ENCODE assay signal across 17 mouse cellular contexts in the genomic region with DNA sequence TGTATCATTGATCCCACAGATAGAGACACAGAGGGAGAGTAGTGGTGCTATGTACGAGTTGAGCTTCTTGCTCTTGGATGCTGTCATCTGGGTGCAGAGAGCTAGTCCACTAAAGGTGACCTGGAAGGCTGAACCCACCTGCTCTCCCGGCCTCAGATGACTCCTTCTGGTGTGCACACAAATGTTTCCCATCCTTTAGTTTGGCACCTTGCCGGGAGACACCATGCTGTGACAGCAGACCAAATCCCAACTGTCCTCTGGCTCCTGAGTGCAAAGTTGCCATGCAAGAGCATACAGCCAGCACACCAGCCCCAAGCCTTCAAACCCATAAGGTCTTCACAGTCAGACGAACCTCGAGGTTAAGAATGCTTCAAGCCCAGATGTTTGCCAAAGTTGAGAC. TPM values are rescaled to one million over a fixed set of nuclear protein-coding genes. Genes with fewer than 3 reads are reported as not detected.
DNase-seq lines count a peak whose midpoint lies in the region; ATAC-seq and TF ChIP-seq lines count a peak whose summit lies in the region.
"Had no signal": no experiment of that assay in that cellular context is flagged by ENCODE, and none has a peak within 500 bp of the region (broad histone marks: within the 10 kb centered on the region; RNA-seq: fewer than 3 reads in every experiment).

No protein-coding gene starts in this region.

- no peak for TF ChIP-seq CTCF in gastrocnemius, adult 2 months (IDR thresholded peaks at IDR 0.05)
- TF ChIP-seq CTCF in lung, adult 2 months (IDR thresholded peaks at IDR 0.05; ENCODE audit: insufficient read depth, low read length): no peak

- peaks cover 54% of the 10 kb centered on the region for H3K4me1 ChIP-seq in lung, embryonic 15.5 days
- H3K4me1 ChIP-seq in lung, adult 2 months (ENCODE audit: control insufficient read depth, insufficient read depth, low read length): peaks cover 3% of the 10 kb centered on the region; the same call in 1 of the 2 replicates
- H3K4me1 ChIP-seq in forebrain, embryonic 12.5 days: peaks cover 37% of the 10 kb centered on the region

- H3K27me3 ChIP-seq in lung, embryonic 15.5 days: no peaks in the 10 kb centered on the region
- H3K27me3 ChIP-seq in forebrain, embryonic 12.5 days: no peaks in the 10 kb centered on the region
- H3K27me3 ChIP-seq: forebrain, embryonic 15.5 days; hindbrain, embryonic 15.5 days; Patski had no signal

- H3K27ac ChIP-seq in gastrocnemius, adult 2 months: peak overlapping the region; percentile 54; the same call in 1 of the 2 replicates
- peak overlapping the region; percentile 61 for H3K27ac ChIP-seq in lung, embryonic 15.5 days
- H3K27ac ChIP-seq in forebrain, embryonic 12.5 days: no peak overlapping the region; the same call in 1 of the 2 replicates
- H3K27ac ChIP-seq: forebrain, embryonic 15.5 days; hindbrain, embryonic 15.5 days; liver, embryonic 14.5 days had no signal

- H3K4me2 ChIP-seq in lung, embryonic 15.5 days: no peak overlapping the region
- H3K4me2 ChIP-seq in forebrain, embryonic 12.5 days: no peak overlapping the region
- H3K4me2 ChIP-seq: forebrain, embryonic 15.5 days; hindbrain, embryonic 15.5 days; kidney, embryonic 15.5 days had no signal

- H3K9me3 ChIP-seq in lung, embryonic 15.5 days: no peaks in the 10 kb centered on the region
- no peaks in the 10 kb centered on the region for H3K9me3 ChIP-seq in forebrain, embryonic 12.5 days
- H3K9me3 ChIP-seq: forebrain, embryonic 15.5 days; hindbrain, embryonic 15.5 days; kidney, embryonic 15.5 days had no signal

- intact Hi-C loops in gastrocnemius, adult 2 months (cut with DNase I): no loop called here
- intact Hi-C loops in gastrocnemius, postnatal 36 days (cut with DNase I): no loop called here

- DNase-seq in gastrocnemius, adult 2 months: no peak
- DNase-seq in gastrocnemius, postnatal 36 days: no peak
- DNase-seq in lung, adult 2 months: no peak
- peak; percentile 76 to 81 for DNase-seq in cerebellum, postnatal 10 days
- peak; percentile 49 for DNase-seq in lung, postnatal 36 days
- DNase-seq in thymus, postnatal 14 days: no peak
- DNase-seq: embryo, embryonic 11 days; gastrocnemius, postnatal 14 days; right cerebral cortex, postnatal 14 days; thymus, postnatal 36 days had no signal

- WGBS in lung, embryonic 15.5 days: 36% methylated on average over 5 of the region's 5 CpGs
- 50% methylated on average over 5 of the region's 5 CpGs for WGBS in lung, adult 2 months
- 84% methylated on average over 5 of the region's 5 CpGs for WGBS in forebrain, embryonic 12.5 days

- H3K4me3 ChIP-seq in gastrocnemius, adult 2 months: no peak overlapping the region
- no peak overlapping the region for H3K4me3 ChIP-seq in lung, embryonic 15.5 days
- no peak overlapping the region for H3K4me3 ChIP-seq in lung, adult 2 months (replicated peaks; ENCODE audit: extremely low read depth, low read depth, low read length)
- no peak overlapping the region for H3K4me3 ChIP-seq in forebrain, embryonic 12.5 days (replicated peaks)
- H3K4me3 ChIP-seq: forebrain, embryonic 15.5 days; hindbrain, embryonic 15.5 days; kidney, embryonic 15.5 days had no signal

- no peaks in the 10 kb centered on the region for H3K36me3 ChIP-seq in lung, embryonic 15.5 days
- no peaks in the 10 kb centered on the region for H3K36me3 ChIP-seq in forebrain, embryonic 12.5 days (replicated peaks)
- H3K36me3 ChIP-seq: forebrain, embryonic 15.5 days; hindbrain, embryonic 15.5 days; kidney, embryonic 15.5 days had no signal

- TF ChIP-seq POLR2A in lung, adult 2 months (IDR thresholded peaks at IDR 0.05; ENCODE audit: borderline replicate concordance, extremely low read depth, low read depth, low read length): no peak

- H3K9ac ChIP-seq in lung, embryonic 15.5 days: no peak overlapping the region
- H3K9ac ChIP-seq in forebrain, embryonic 12.5 days: no peak overlapping the region
- H3K9ac ChIP-seq: forebrain, embryonic 15.5 days; hindbrain, embryonic 15.5 days; kidney, embryonic 15.5 days; liver, embryonic 14.5 days had no signal

- no peak for ATAC-seq in lung, embryonic 15.5 days (ENCODE audit: borderline replicate concordance, extremely low read depth, low FRiP score, low TSS enrichment)
- no peak for ATAC-seq in forebrain, embryonic 12.5 days (ENCODE audit: low FRiP score)
- ATAC-seq: forebrain, embryonic 15.5 days; Patski had no signal

RNA-seq across cellular contexts. Expression of a gene that starts 22.1 kb away (rescaled TPM):
- total RNA-seq in gastrocnemius, adult 2 months (2021): under 1 TPM; 0.23 to 0.64 TPM
- total RNA-seq in gastrocnemius, postnatal 36 days (2021): under 1 TPM; 0.36 to 0.37 TPM
- 2.5 TPM in 2 replicates for polyA plus RNA-seq in lung, embryonic 15.5 days (2015; fragmentation: Nextera tagmentation; extraction: Ambion mirVana)
- 21.7 and 23.9 TPM in 2 replicates for polyA plus RNA-seq in lung, adult 2 months (2012; rRNA removed)
- 3.7 and 4.0 TPM in 2 replicates for polyA plus RNA-seq in forebrain, embryonic 12.5 days (2016; fragmentation: Nextera tagmentation; extraction: Ambion mirVana)

Comparison
In these comparisons a context has a peak if more than half of its experiments do, and no peak if none do; other contexts are left out.
1. DNase-seq: peak in cerebellum, postnatal 10 days (2 of 2) and lung, postnatal 36 days (single experiment); none in gastrocnemius, adult 2 months (single experiment), gastrocnemius, postnatal 36 days (0 of 2), lung, adult 2 months (single experiment) and thymus, postnatal 14 days (single experiment).